Mouse (Mus musculus) liver, adult 2 months (tissue): ENCODE data around the gene Mymx. TPM values are rescaled to one million over a fixed set of nuclear protein-coding genes. Genes with fewer than 3 reads are reported as not detected.

Source experiments
- DNase-seq: peaks from one replicate; pipeline ENCODE4 v3.0.0-alpha.2; 2011; ENCODE audit warnings: low read depth, low spot score; ENCODE audit errors: extremely low read depth
- H3K27ac ChIP-seq: fragments of 200-500 bp; replicated peaks from 2 replicates; pipeline ENCODE4 v1.5.1; 2012; ENCODE audit warnings: low read depth, mild to moderate bottlenecking, control low read depth, inconsistent platforms, low read length; ENCODE audit not compliant: insufficient read depth
- H3K27me3 ChIP-seq: fragments of 200-500 bp; 2 replicates; pipeline ENCODE4 v1.6.1; 2012; ENCODE audit warnings: mild to moderate bottlenecking, moderate library complexity, low read length, inconsistent platforms; ENCODE audit not compliant: control insufficient read depth, insufficient read depth
- H3K36me3 ChIP-seq: fragments of 200-500 bp; 2 replicates; pipeline ENCODE4 v1.6.1; 2012; ENCODE audit warnings: low read length, inconsistent platforms; ENCODE audit not compliant: control insufficient read depth, insufficient read depth
- H3K4me1 ChIP-seq: fragments of 200-500 bp; 2 replicates; pipeline ENCODE4 v1.6.1; 2011; ENCODE audit warnings: low read length; ENCODE audit not compliant: control insufficient read depth, insufficient read depth
- H3K4me3 ChIP-seq: fragments of 200-500 bp; 2 replicates; pipeline ENCODE4 v1.5.1; 2011; ENCODE audit warnings: low read depth, mild to moderate bottlenecking, control low read depth, low read length, moderate library complexity; ENCODE audit not compliant: insufficient read depth
- H3K79me2 ChIP-seq: fragments of 200-500 bp; 2 replicates; pipeline ENCODE4 v1.6.1; 2012; ENCODE audit warnings: inconsistent platforms, mild to moderate bottlenecking, low read length, moderate library complexity; ENCODE audit not compliant: control insufficient read depth, insufficient read depth
- H3K9ac ChIP-seq: fragments of 200-500 bp; 2 replicates; pipeline ENCODE4 v1.6.1; 2012; ENCODE audit warnings: low read depth, mild to moderate bottlenecking, control low read depth, inconsistent platforms, low read length
- CTCF ChIP-seq: fragments of 200-500 bp; IDR thresholded peaks from 2 replicates; pipeline ENCODE4 v1.5.1; 2011; ENCODE audit warnings: low read depth, low read length, control low read depth
- POLR2A ChIP-seq: fragments of 200-500 bp; IDR thresholded peaks from 2 replicates; pipeline ENCODE4 v1.6.1; 2011; ENCODE audit warnings: low read length, control low read depth; ENCODE audit not compliant: insufficient read depth; ENCODE audit errors: extremely low read depth
- WGBS: fragments of 180-500 bp; shearing (Covaris S2); methylation state at CpG from one replicate; pipeline ENCODE4 v1.1.7; 2018; 5-methylcytosine and 5-hydroxymethylcytosine counted together
- polyA plus RNA-seq: library from polyadenylated mRNA; depleted of rRNA; stranded (reverse); fragments of >200 nt; gene quantifications from 2 replicates; pipeline ENCODE4 v1.2.3, GENCODE M21; 2012; rRNA removed
- total RNA-seq: library from RNA; depleted of rRNA; stranded (reverse); fragments of >200 nt; gene quantifications from 2 replicates; pipeline ENCODE4 v1.2.3, GENCODE M21; 2014; rRNA removed

Gene Mymx
- total and polyA plus RNA-seq, 2 experiments, result not detected

GRCm38 (mm10) chr17:45551816-45552451 lies 50.0 kb downstream of the Mymx start:
- no peaks in the 10 kb centered on the region for H3K4me1 ChIP-seq
- no peak for TF ChIP-seq POLR2A
- TF ChIP-seq CTCF, result peak; percentile 93
- H3K9ac ChIP-seq, result no peak overlapping the region
- no peaks in the 10 kb centered on the region for H3K36me3 ChIP-seq
- WGBS, result 8% methylated on average over 8 of the region's 8 CpGs
- H3K27ac ChIP-seq, result no peak overlapping the region
- DNase-seq, result peak; percentile 47
- no peak overlapping the region for H3K4me3 ChIP-seq
- no peaks in the 10 kb centered on the region for H3K79me2 ChIP-seq
- peaks cover 13% of the 10 kb centered on the region for H3K27me3 ChIP-seq

DNA sequence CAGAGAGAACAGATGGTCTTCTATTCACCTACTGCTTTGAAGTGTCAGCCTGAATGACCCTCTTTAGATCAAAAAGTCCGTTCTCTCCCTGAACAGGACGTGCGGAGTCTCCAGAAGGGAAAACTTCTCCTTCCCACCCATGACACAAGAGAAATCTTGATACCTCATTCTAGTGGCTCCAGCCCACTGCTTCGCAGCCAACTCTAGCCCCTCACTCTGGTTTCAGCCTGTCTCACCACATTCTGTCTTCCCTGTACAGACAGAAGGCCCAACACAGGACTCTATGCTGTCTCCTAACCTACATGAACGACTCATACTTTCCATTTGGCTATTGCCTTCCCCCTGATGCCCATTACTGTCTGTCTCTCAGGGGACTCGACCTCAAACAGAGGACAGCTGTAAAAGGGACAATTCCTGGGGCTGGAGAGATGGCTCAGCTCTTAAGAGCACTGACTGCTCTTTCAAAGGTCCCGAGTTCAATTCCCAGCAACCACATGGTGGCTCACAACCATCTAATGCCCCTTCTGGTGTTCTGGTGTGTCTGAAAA lies 50.6 kb downstream of the Mymx start:
- H3K27ac ChIP-seq, result no peak overlapping the region
- no peaks in the 10 kb centered on the region for H3K36me3 ChIP-seq
- H3K27me3 ChIP-seq, result peaks cover 16% of the 10 kb centered on the region
- no peaks in the 10 kb centered on the region for H3K79me2 ChIP-seq
- no peak overlapping the region for H3K4me3 ChIP-seq
- no peak overlapping the region for H3K9ac ChIP-seq
- TF ChIP-seq CTCF (no peak), POLR2A (no peak)
- H3K4me1 ChIP-seq, result no peaks in the 10 kb centered on the region
- WGBS, result 79% methylated on average over 7 of the region's 7 CpGs
- no peak for DNase-seq

Other genes with a start within 250 kb of the Mymx start
- gene Cdc5l, start 168.4 kb downstream of the Mymx start, total RNA-seq, result 14.8 and 15.5 TPM in 2 replicates
- 2.6 and 3.5 TPM in 2 replicates for gene Cdc5l, start 168.4 kb downstream of the Mymx start, polyA plus RNA-seq
- not detected in 2 replicates for gene Spats1, start 126.7 kb downstream of the Mymx start, total RNA-seq
- gene Spats1, start 126.7 kb downstream of the Mymx start, polyA plus RNA-seq, result not detected in 2 replicates
- gene Aars2, start 95.3 kb downstream of the Mymx start, total RNA-seq, result 10.6 and 11.6 TPM in 2 replicates
- gene Aars2, start 95.3 kb downstream of the Mymx start, polyA plus RNA-seq, result 18.9 and 21.4 TPM in 2 replicates
- gene Tcte1, start 78.7 kb downstream of the Mymx start, total RNA-seq, result not detected in 2 replicates
- not detected in 2 replicates for gene Tcte1, start 78.7 kb downstream of the Mymx start, polyA plus RNA-seq
- gene Tmem151b, start 52.4 kb downstream of the Mymx start, total RNA-seq, result under 0.01 TPM in 1 of 2 replicates, not detected in the other
- gene Tmem151b, start 52.4 kb downstream of the Mymx start, polyA plus RNA-seq, result 0.01 TPM in 1 of 2 replicates, not detected in the other
- gene Nfkbie, start 46.4 kb downstream of the Mymx start, total RNA-seq, result 1.6 and 1.9 TPM in 2 replicates
- gene Nfkbie, start 46.4 kb downstream of the Mymx start, polyA plus RNA-seq, result 2.0 and 3.0 TPM in 2 replicates
- 43.0 and 45.9 TPM in 2 replicates for gene Slc35b2, start 38.2 kb downstream of the Mymx start, total RNA-seq
- 69.7 and 73.0 TPM in 2 replicates for gene Slc35b2, start 38.2 kb downstream of the Mymx start, polyA plus RNA-seq
- 248 and 362 TPM in 2 replicates for gene Hsp90ab1, start 28.8 kb downstream of the Mymx start, total RNA-seq
- gene Hsp90ab1, start 28.8 kb downstream of the Mymx start, polyA plus RNA-seq, result 226 and 272 TPM in 2 replicates
- gene Slc29a1, start 2.5 kb downstream of the Mymx start, total RNA-seq, result 220 and 240 TPM in 2 replicates
- gene Slc29a1, start 2.5 kb downstream of the Mymx start, polyA plus RNA-seq, result 618 and 693 TPM in 2 replicates
- 0.13 TPM in 1 of 2 replicates, not detected in the other for gene Capn11, start 57.2 kb upstream of the Mymx start, total RNA-seq
- gene Capn11, start 57.2 kb upstream of the Mymx start, polyA plus RNA-seq, result 0.02 TPM in 1 of 2 replicates, not detected in the other
- 86.3 and 111 TPM in 2 replicates for gene Mrpl14, start 84.2 kb upstream of the Mymx start, total RNA-seq
- gene Mrpl14, start 84.2 kb upstream of the Mymx start, polyA plus RNA-seq, result 224 and 259 TPM in 2 replicates
- 23.0 and 35.4 TPM in 2 replicates for gene Tmem63b, start 84.8 kb upstream of the Mymx start, total RNA-seq
- 98.6 and 99.2 TPM in 2 replicates for gene Tmem63b, start 84.8 kb upstream of the Mymx start, polyA plus RNA-seq
- gene 1600014C23Rik, start 131.7 kb upstream of the Mymx start, total RNA-seq, result not detected in 2 replicates
- not detected in 2 replicates for gene 1600014C23Rik, start 131.7 kb upstream of the Mymx start, polyA plus RNA-seq